Mouse (Mus musculus) brain, embryonic 14.5 days (tissue): ENCODE measurements around the gene St3gal2.

Experiments
- CTCF ChIP-seq: fragments of 200-500 bp; IDR thresholded peaks from 2 replicates; pipeline ENCODE4 v1.5.1; 2012; ENCODE audit warnings: inconsistent platforms, mild to moderate bottlenecking, moderate library complexity, borderline replicate concordance; ENCODE audit not compliant: insufficient read depth, insufficient read length; ENCODE audit errors: extremely low read depth
- POLR2A ChIP-seq: fragments of 200-500 bp; IDR thresholded peaks from 2 replicates; pipeline ENCODE4 v1.6.1; 2012; ENCODE audit warnings: mild to moderate bottlenecking, inconsistent platforms, borderline replicate concordance; ENCODE audit not compliant: poor library complexity, insufficient read depth, insufficient read length, severe bottlenecking; ENCODE audit errors: extremely low read depth

DNA sequence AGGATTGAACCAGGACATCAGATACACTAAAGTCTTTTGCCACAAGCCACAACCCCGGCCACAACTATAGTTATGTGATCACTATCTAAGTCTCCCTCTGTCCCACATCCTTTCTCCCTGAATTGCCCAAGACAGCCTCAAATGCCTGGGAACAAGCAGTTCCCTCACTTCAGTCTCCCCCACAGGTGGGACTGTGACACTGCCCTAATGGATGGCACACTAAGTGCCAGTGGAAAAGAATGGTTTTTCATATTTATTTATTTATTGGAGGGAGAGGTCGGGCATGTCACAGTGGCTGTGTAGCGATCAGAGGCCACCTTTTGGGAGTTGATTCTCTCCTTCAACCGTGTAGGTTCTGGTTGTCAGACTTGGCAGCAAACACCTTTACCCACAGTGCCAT, 26.0 kb downstream of the St3gal2 start:
- TF ChIP-seq POLR2A (no peak), CTCF (no peak)
